Mouse (Mus musculus) heart, postnatal 25 days (tissue): ENCODE measurements around the gene Gm44579. TPM values are rescaled to one million over a fixed set of nuclear protein-coding genes. Genes with fewer than 3 reads are reported as not detected.

Source experiments
- DNase-seq: peaks from one replicate; pipeline ENCODE4 v3.0.0; 2022; ENCODE audit warnings: low spot score
- intact Hi-C: fragments of 180-260 bp; cut with DNase I; formaldehyde crosslinking; loops from one replicate; pipeline ENCODE4 v1.15.1; 2025
- total RNA-seq, 2 experiments: library from RNA; stranded (reverse); gene quantifications; 2 replicates each; pipeline ENCODE4 v1.2.3; 2021

The Gm44579 gene
- total RNA-seq, result not detected

- intact Hi-C loops, result no loop called here
Measured at GRCm38 (mm10) chr15:98220877-98221276, at the start of gene Gm44579, which contains the start of gene Olfr287. Gm44579 (minus strand) TSS chr15:98220977. Olfr287 (minus strand) TSS chr15:98221056.

GRCm38 (mm10) chr15:98257776-98258175 lies 37.0 kb upstream of the Gm44579 start:
- intact Hi-C loops, result no loop called here
- no peak for DNase-seq

More at GRCm38 (mm10) chr15:98220877-98221276, at the start of gene Gm44579, which contains the start of gene Olfr287:
- DNase-seq, result no peak

- DNase-seq, result no peak
- intact Hi-C loops, result no loop called here
Measured at GRCm38 (mm10) chr15:98257193-98257592, 36.4 kb upstream of the Gm44579 start, which contains the start of gene H1fnt. H1fnt (minus strand) TSS chr15:98257293.

GRCm38 (mm10) chr15:98256271-98256670 lies 35.5 kb upstream of the Gm44579 start:
- DNase-seq, result no peak
- intact Hi-C loops, result no loop called here

- intact Hi-C loops, result no loop called here
- no peak for DNase-seq
Measured at GRCm38 (mm10) chr15:98235442-98235841, 14.7 kb upstream of the Gm44579 start.

GRCm38 (mm10) chr15:98234350-98234749 lies 13.6 kb upstream of the Gm44579 start, which contains the start of gene Olfr286:
Olfr286 (minus strand) TSS chr15:98234450.
- no peak for DNase-seq
- intact Hi-C loops, result no loop called here

GRCm38 (mm10) chr15:98226096-98226495 lies 5.3 kb upstream of the Gm44579 start:
- intact Hi-C loops, result no loop called here
- DNase-seq, result no peak

- intact Hi-C loops, result no loop called here
- no peak for DNase-seq
Measured at GRCm38 (mm10) chr15:98225610-98226009, 4.8 kb upstream of the Gm44579 start.

GRCm38 (mm10) chr15:98222377-98222776 lies 1.6 kb upstream of the Gm44579 start:
- no peak for DNase-seq
- intact Hi-C loops, result no loop called here

GRCm38 (mm10) chr15:98214130-98214529 lies 6.6 kb downstream of the Gm44579 start:
- intact Hi-C loops, result no loop called here

GRCm38 (mm10) chr15:98213336-98213870 lies 7.4 kb downstream of the Gm44579 start:
- intact Hi-C loops, result no loop called here
- DNase-seq, result no peak

More at GRCm38 (mm10) chr15:98214130-98214529, 6.6 kb downstream of the Gm44579 start:
- no peak for DNase-seq

GRCm38 (mm10) chr15:98209676-98210075 lies 11.1 kb downstream of the Gm44579 start:
- no peak for DNase-seq
- intact Hi-C loops, result no loop called here

GRCm38 (mm10) chr15:98195442-98195841 lies 25.3 kb downstream of the Gm44579 start, which contains the start of gene Olfr288:
Olfr288 (minus strand) TSS chr15:98195542.
- no peak for DNase-seq
- intact Hi-C loops, result no loop called here

- no peak for DNase-seq
- intact Hi-C loops, result no loop called here
Measured at GRCm38 (mm10) chr15:98184456-98184855, 36.3 kb downstream of the Gm44579 start.

GRCm38 (mm10) chr15:98181856-98182570 lies 38.8 kb downstream of the Gm44579 start:
- no peak for DNase-seq

GRCm38 (mm10) chr15:98181132-98181711 lies 39.6 kb downstream of the Gm44579 start:
- peak; percentile 93 for DNase-seq
- intact Hi-C loops, result loop anchor here (2.0 kb wide), 1 partner anchor 208 kb away; no protein-coding TSS in a partner anchor

More at GRCm38 (mm10) chr15:98181856-98182570, 38.8 kb downstream of the Gm44579 start:
- intact Hi-C loops, result loop anchor here (2.0 kb wide), 1 partner anchor 207 kb away; no protein-coding TSS in a partner anchor

- intact Hi-C loops, result loop anchor here (2.0 kb wide), 1 partner anchor 208 kb away; no protein-coding TSS in a partner anchor
- DNase-seq, result no peak
Measured at GRCm38 (mm10) chr15:98180567-98181131, 40.1 kb downstream of the Gm44579 start.

GRCm38 (mm10) chr15:98177320-98177719 lies 43.5 kb downstream of the Gm44579 start:
- intact Hi-C loops, result loop anchor here (10.0 kb wide), 1 partner anchor 213 kb away; the partner anchor contains the start of gene Tmem106c
- DNase-seq, result no peak

- intact Hi-C loops, result loop anchor here (5.0 to 10.0 kb wide), 2 partner anchors 82 to 209 kb away; partner anchors contain the start of genes Pfkm, Senp1 and Tmem106c
- DNase-seq, result no peak
Measured at GRCm38 (mm10) chr15:98173821-98174220, 47.0 kb downstream of the Gm44579 start.

GRCm38 (mm10) chr15:98172113-98172512 lies 48.7 kb downstream of the Gm44579 start:
- intact Hi-C loops, result loop anchor here (5.0 to 10.0 kb wide), 2 partner anchors 80 to 207 kb away; partner anchors contain the start of genes Pfkm, Senp1 and Tmem106c
- DNase-seq, result no peak
